Mouse (Mus musculus): ENCODE measurements at regions not wholly inside any gene's neighbourhood (a gene's known extent, or its start where the extent isn't known, plus 50 kb on each side); places are given as distances from the start of the nearest gene placed in this dataset.

DNA sequence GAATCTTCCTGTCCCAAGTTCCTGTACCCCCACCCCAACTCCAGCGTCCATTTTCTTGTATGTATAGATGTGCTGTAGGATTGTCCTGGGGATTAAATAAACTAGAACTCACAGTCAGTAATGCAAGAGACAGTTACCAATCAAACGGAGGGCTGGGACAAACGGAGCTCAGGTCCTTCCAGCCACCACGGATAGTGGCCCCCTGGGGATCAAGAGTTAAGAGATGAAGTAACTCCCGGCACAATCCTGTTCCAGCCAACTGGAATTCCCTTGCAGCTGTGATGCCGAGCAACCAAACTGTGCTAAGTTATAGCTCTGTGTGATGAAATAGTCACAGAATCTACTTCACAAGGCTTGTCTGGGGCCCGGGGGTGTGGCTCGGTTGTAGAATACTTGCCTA is 67.4 kb upstream of the Cpsf6 start:
- DNase-seq (ENCODE audit: low spot score) = no peak

GRCm38 (mm10) chr10:117446776-117447175 is 67.0 kb upstream of the Cpsf6 start:
- no peak for DNase-seq (ENCODE audit: low spot score)

DNA sequence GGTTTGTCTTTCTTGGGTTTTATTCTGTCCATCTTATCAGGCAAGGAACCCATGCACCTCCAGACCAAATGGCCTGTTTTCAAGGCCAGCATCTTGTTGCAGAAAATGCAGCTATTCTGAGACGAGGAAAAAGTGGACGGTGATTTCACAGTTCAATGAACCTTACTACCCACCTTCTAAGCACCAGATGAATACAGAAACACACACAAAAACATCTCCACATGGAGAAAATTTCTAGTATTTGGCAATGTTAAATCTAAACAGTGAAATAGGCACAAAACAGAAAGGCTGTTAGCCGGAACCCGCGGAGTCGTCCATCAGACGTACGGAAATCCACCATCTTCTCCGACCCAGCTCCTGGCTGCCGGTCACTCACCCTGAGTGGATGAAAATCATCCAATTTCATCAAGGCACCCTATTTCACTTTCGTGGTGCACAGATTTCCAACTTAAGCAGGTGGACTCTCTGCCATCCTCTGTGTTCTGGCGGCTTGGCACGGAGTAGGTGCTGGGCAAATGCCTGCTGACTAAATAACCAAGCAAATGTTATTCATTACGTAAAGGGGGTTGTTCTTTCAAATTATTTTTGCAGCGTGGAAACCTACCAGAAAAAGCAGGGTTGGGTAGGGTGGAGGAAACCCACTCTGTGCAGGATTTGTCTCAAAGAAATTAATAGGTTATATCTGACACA is 66.1 kb upstream of the Cpsf6 start:
- DNase-seq (ENCODE audit: low spot score) = no peak

GRCm38 (mm10) chr10:117445181-117445790 is 65.5 kb upstream of the Cpsf6 start:
- no peak for DNase-seq (ENCODE audit: low spot score)

GRCm38 (mm10) chr10:117444761-117445160 is 64.9 kb upstream of the Cpsf6 start:
- DNase-seq (ENCODE audit: low spot score) = no peak

DNA sequence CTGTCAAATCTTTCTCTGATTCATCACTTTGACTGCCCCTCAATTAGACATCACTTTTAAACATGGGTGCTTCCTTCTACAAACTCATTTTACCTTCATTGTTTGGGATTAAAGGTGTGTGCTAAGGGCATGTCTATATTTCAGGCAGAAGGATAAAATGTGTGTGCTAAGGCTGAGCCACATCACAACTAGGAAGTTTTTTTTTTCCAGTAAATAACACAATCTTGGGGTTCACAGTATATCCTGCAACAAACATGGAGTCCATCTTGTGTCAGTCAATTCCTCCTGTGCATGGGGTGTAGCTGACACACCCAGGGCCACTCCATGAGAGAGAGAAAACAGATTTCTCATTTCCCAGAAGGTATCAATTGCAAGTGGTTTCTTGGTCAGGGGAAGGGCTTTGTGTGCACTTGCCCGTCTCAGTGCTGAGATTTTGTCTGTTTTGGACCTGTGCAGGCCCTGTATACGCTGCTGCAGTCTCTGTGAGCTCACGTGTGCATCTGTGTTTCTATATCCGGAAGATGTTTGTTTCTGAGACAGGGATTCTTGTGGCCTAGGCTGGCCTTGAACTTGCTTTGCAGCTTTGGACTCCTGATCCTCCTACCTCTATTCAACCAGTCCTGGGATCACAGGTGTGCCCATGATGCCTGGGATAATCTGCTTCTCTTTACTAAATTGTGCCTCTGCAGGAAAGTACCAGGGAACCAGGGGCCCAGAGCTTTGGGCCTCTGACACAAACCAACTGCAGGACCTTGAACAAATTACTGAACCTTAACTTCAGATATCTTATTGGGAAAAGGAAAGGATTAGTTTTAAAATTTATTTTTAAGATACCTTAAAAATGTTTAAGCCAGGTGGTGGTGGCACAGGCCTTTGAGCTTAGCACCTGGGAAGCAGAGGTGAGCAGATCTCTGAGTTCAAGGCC is 63.9 kb upstream of the Cpsf6 start:
- DNase-seq (ENCODE audit: low spot score) = no peak

DNA sequence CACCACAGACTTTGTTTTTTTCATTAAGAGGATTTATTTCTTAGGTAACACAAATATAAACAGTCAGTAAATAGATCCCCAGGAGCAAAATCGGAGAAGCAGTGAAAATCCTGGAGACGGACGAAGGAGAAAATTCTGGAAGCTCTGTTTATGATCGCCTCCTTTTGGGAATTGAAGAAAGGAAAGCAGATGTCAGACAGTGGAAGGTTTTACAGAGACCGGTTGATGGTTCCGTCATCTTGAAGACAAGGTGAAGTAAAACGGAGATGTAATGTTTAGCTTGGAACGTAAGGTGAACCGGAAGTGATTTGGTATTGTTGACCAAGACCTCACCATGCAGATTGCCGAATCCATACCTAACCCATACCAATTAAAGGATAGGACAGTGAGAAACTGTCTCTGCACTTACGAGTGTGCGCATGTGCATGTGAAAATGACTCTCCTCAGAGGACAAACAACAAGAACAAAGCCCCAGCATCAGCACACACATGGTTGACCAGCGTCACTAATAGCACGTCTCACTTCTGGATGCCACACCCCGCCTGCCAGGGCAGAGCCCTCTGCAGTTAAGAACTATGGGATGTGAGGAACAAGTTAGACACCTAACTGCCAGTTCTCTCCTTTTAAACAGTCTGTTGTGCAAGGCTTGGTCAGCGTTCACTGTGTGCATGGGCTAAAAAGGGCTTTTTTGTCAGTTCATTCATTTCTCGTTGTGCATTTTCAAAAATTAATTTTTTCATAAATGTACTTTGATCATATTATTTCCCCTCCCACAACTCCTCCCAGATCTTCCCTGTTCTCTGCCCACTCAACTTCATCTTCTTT is 62.4 kb upstream of the Cpsf6 start:
- DNase-seq (ENCODE audit: low spot score) = no peak

DNA sequence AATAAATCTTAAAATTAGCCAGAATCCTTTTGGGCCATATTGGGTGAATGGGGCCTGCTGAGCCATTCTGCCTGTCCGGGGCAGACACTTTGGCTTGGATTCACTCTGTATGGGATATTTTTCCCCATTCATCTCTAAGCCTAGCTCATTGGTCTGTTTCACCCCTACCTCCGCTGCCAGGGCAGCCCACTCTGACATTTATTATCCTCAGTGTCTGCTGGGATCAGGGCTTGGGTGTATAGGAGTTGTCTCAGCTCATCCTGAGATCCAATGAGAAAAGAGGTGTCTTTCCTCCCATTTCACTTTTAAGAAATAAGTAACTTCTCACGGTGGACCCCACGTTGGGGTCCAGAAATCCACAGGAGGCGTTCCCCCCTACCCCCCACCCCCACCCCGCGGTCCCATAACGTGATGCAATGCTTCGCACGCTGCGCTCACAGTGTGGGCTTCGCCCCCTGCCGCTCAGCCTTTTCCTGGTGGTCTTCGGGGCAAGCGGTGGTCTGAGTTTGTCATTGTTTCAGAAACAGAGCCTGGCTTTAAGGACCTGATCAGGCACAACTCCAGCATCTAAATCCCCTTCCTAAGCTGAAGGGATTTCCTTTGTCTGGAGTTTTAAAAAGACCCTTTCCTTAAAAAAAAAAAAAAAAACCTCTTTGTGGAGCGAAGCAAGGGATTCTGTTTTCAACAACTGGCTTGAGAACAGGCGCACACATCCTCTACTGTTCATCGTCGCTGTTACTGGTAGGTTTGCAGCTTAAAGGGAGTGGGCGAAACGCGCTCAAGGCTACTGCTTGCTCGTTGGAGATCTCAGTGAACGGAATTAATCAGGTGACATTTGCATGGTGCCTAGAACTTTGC is 61.5 kb upstream of the Cpsf6 start:
- no peak for DNase-seq (ENCODE audit: low spot score)

- no peak for DNase-seq (ENCODE audit: low spot score)
These were observed 60.6 kb upstream of the Cpsf6 start for GRCm38 (mm10) chr10:117440225-117440976.

GRCm38 (mm10) chr10:117439206-117440110 is 59.6 kb upstream of the Cpsf6 start:
- no peak for DNase-seq (ENCODE audit: low spot score)

DNA sequence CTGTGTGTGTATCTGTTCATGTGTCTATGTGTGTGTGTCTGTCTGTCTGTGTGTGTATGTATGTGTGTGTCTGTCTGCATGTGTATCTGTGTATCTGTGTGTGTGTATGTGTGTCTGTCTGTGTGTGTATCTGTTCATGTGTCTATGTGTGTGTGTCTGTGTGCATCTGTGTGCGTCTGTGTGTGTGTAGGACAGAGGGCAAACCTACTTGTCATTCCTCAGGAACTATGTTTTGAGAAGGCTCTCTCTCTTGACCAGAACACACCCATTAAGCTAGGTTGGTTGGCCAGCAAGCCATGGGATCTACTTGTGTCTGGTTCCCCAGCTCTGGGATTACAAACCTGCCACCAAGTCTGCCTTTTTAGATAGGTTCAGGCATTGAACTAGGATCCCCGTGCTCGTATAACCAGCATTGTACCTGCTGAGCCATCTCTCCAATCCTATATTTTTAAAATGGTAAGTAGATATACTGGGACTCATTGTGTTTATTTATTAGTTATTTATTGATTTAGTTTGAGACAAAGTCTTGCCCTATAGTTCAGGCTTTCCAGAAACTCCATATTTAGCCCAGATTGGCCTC is 58.9 kb upstream of the Cpsf6 start:
- no peak for DNase-seq (ENCODE audit: low spot score)

DNA sequence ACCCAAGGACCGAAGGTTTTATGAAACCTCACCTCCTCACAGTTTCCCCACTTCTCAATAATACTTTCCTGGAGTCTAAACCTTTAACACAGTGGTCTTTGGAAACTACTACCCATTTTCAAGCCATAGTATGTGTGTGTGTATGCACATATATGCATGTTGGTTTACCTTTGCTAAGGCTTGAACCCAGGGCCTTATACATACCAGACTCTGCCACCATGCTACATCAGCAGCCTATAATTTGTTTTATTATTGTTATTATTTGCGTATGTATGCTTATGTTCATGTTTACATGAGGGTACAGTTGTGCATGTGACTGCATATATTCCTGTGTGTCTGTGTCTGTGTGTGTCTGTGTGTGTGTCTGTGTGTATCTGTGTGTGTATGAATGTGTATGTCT is 58.2 kb upstream of the Cpsf6 start:
- DNase-seq (ENCODE audit: low spot score) = no peak

- DNase-seq (ENCODE audit: low spot score) = no peak
These were observed 57.3 kb upstream of the Cpsf6 start for GRCm38 (mm10) chr10:117436875-117437715.

- no peak for DNase-seq (ENCODE audit: low spot score)
These were observed 56.6 kb upstream of the Cpsf6 start for GRCm38 (mm10) chr10:117436308-117436874.

DNA sequence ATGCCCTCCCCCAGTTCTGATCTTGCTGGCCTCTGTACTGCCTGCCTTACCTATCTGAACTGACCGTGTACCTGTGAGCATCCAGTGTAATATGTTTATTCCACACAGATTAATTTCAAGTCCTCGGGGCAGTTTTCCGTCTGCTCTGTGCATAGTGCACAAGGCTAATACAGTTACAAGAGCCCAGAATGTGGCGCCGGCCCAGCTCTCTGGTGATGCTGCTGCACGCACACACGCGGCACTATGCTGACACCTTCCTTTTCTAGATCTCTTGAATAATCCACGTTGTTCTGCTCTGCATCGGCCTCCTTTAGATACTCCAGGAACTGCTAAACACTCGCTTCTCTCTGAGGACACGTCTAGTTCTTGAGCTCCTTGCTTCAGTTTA is 55.9 kb upstream of the Cpsf6 start:
- no peak for DNase-seq (ENCODE audit: low spot score)

DNA sequence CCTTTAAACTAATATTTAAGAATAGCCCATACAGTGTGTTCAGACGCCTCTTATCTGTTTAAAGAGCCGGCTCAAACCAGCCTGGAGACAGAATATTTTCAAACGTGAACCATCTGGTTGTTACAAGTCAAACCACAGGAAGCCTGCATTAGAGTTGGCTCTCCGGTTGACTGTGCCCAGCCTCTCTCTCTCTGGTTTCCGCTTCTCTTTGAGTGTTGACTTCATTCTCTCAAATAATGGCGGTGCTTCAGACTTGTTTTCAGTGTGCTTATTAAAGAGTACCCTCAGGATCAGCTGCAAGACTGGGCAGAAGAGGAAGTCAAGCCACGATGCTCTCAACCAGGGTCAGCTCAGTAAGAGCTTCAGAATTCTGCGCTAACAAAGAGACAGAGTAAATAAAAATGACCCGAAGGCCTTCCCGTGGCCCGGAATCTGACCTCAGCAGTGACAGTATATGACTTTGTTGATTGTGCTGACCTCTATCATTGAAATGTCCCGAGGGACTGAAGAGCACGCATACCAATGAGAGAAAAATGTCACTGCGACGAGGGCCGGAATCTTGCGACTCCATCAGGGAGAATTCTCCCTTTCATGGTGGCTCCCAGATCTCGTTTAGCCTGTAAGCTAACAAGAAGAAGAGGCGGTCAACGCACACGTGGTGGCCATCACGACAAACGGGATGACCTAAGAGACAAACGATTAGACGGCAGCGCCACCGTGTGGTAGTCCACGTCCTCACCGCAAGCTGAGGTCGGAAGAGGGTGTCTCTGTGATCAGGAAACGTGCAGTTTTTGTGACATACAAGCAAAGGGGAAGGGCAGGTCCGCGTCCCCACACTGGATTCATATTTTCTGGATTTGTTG is 55.3 kb upstream of the Cpsf6 start:
- DNase-seq (ENCODE audit: low spot score) = peak; percentile 76
